Mouse (Mus musculus) spleen, adult 2 months (tissue): ENCODE results near the gene Ccdc114. TPM values are rescaled to one million over a fixed set of nuclear protein-coding genes. Genes with fewer than 3 reads are reported as not detected.
"Not testable (repeated sequence)": the region's sequence is repeated elsewhere in the genome, so short reads cannot be mapped to it uniquely, and the experiment has no call there.

ENCODE experiments used
- DNase-seq, 2 experiments: peaks; one replicate each; pipeline versions ENCODE4 v3.0.0 to v3.0.0-alpha.2; 2012 to 2021; ENCODE audit warnings: low spot score in 2 of 2, low read depth in 1 of 2
- H3K27ac ChIP-seq: fragments of 200-500 bp; 2 replicates; pipeline ENCODE4 v1.5.1; 2012; ENCODE audit warnings: low read length, inconsistent platforms; ENCODE audit not compliant: insufficient read depth
- H3K27me3 ChIP-seq: fragments of 200-500 bp; 2 replicates; pipeline ENCODE4 v1.6.1; 2012; ENCODE audit warnings: mild to moderate bottlenecking, moderate library complexity, low read length, inconsistent platforms; ENCODE audit not compliant: control insufficient read depth, insufficient read depth
- H3K36me3 ChIP-seq: fragments of 200-500 bp; 2 replicates; pipeline ENCODE4 v1.6.1; 2012; ENCODE audit warnings: mild to moderate bottlenecking, low read length, inconsistent platforms; ENCODE audit not compliant: control insufficient read depth, insufficient read depth
- H3K4me1 ChIP-seq: fragments of 200-500 bp; 2 replicates; pipeline ENCODE4 v1.6.1; 2011; ENCODE audit warnings: inconsistent platforms; ENCODE audit not compliant: control insufficient read depth, insufficient read depth, insufficient read length
- H3K4me3 ChIP-seq: fragments of 200-500 bp; 2 replicates; pipeline ENCODE4 v1.5.1; 2011; ENCODE audit warnings: mild to moderate bottlenecking, inconsistent platforms; ENCODE audit not compliant: insufficient read depth, insufficient read length; ENCODE audit errors: extremely low read depth
- CTCF ChIP-seq: fragments of 200-500 bp; IDR thresholded peaks from 2 replicates; pipeline ENCODE4 v1.5.1; 2011; ENCODE audit warnings: mild to moderate bottlenecking, inconsistent platforms; ENCODE audit not compliant: insufficient read depth, insufficient read length, insufficient replicate concordance; ENCODE audit errors: extremely low read depth
- POLR2A ChIP-seq: fragments of 200-500 bp; IDR thresholded peaks from 2 replicates; pipeline ENCODE4 v1.6.1; 2011; ENCODE audit warnings: low read depth, low read length, inconsistent platforms
- WGBS: fragments of 180-500 bp; shearing (Covaris S2); methylation state at CpG from one replicate; pipeline ENCODE4 v1.1.7; 2018; 5-methylcytosine and 5-hydroxymethylcytosine counted together
- polyA plus RNA-seq: library from polyadenylated mRNA; depleted of rRNA; stranded (reverse); fragments of >200 nt; gene quantifications from 2 replicates; pipeline ENCODE4 v1.2.3, GENCODE M21; 2012

Ccdc114 gene
- polyA plus RNA-seq, 1 experiment = 1.7 TPM

GRCm38 (mm10) chr7:45941986-45942385 lies 18.1 kb downstream of the Ccdc114 start:
- no peak for DNase-seq
- WGBS = 90% methylated on average over 9 of the region's 9 CpGs

GRCm38 (mm10) chr7:45943280-45943679 lies 19.4 kb downstream of the Ccdc114 start:
- not testable (repeated sequence) for H3K27ac ChIP-seq, H3K4me3 ChIP-seq, H3K36me3 ChIP-seq, DNase-seq, H3K27me3 ChIP-seq, H3K4me1 ChIP-seq
- WGBS = 43% methylated on average over 1 of the region's 1 CpGs

More at GRCm38 (mm10) chr7:45941986-45942385, 18.1 kb downstream of the Ccdc114 start:
- H3K27me3 ChIP-seq = no peaks in the 10 kb centered on the region
- H3K4me1 ChIP-seq = no peaks in the 10 kb centered on the region
- H3K27ac ChIP-seq = no peak overlapping the region
- H3K4me3 ChIP-seq = no peak overlapping the region
- no peak for TF ChIP-seq POLR2A
- no peaks in the 10 kb centered on the region for H3K36me3 ChIP-seq

- Histone ChIP-seq H3K4me1 (no peaks in the 10 kb centered on the region), H3K4me3 (no peak overlapping the region), H3K36me3 (no peaks in the 10 kb centered on the region), H3K27ac (no peak overlapping the region), H3K27me3 (no peaks in the 10 kb centered on the region)
- no peak for DNase-seq
- 79% methylated on average over 4 of the region's 4 CpGs for WGBS
- TF ChIP-seq CTCF (no peak), POLR2A (no peak)
Observed at GRCm38 (mm10) chr7:45949061-45949460, 25.2 kb downstream of the Ccdc114 start.

- H3K36me3 ChIP-seq = no peaks in the 10 kb centered on the region
- H3K27me3 ChIP-seq = no peaks in the 10 kb centered on the region
- DNase-seq = no peak
- H3K4me3 ChIP-seq = no peak overlapping the region
- 43% methylated on average over 4 of the region's 4 CpGs for WGBS
- no peak overlapping the region for H3K27ac ChIP-seq
- TF ChIP-seq POLR2A (no peak), CTCF (no peak)
- no peaks in the 10 kb centered on the region for H3K4me1 ChIP-seq
Observed at GRCm38 (mm10) chr7:45956611-45957010, 32.7 kb downstream of the Ccdc114 start.

- Histone ChIP-seq H3K36me3 (no peaks in the 10 kb centered on the region), H3K4me1 (no peaks in the 10 kb centered on the region), H3K27me3 (no peaks in the 10 kb centered on the region), H3K4me3 (no peak overlapping the region), H3K27ac (no peak overlapping the region)
- DNase-seq = no peak
- 63% methylated on average over 11 of the region's 11 CpGs for WGBS
- TF ChIP-seq POLR2A (no peak), CTCF (no peak)
Observed at GRCm38 (mm10) chr7:45971831-45972723, 48.2 kb downstream of the Ccdc114 start.

GRCm38 (mm10) chr7:45973271-45973687 lies 49.4 kb downstream of the Ccdc114 start:
- H3K27ac ChIP-seq = no peak overlapping the region
- TF ChIP-seq POLR2A (no peak), CTCF (no peak)
- 86% methylated on average over 6 of the region's 6 CpGs for WGBS
- no peaks in the 10 kb centered on the region for H3K36me3 ChIP-seq
- H3K27me3 ChIP-seq = no peaks in the 10 kb centered on the region
- H3K4me1 ChIP-seq = no peaks in the 10 kb centered on the region
- no peak overlapping the region for H3K4me3 ChIP-seq
- DNase-seq = no peak

GRCm38 (mm10) chr7:45974103-45974502 lies 50.2 kb downstream of the Ccdc114 start:
- Histone ChIP-seq H3K27ac (no peak overlapping the region), H3K4me1 (no peaks in the 10 kb centered on the region), H3K4me3 (no peak overlapping the region), H3K36me3 (no peaks in the 10 kb centered on the region), H3K27me3 (no peaks in the 10 kb centered on the region)
- TF ChIP-seq POLR2A (no peak), CTCF (no peak)
- no peak for DNase-seq
- 73% methylated on average over 6 of the region's 6 CpGs for WGBS
